Mouse (Mus musculus) lung, postnatal 0 days (tissue): ENCODE measurements around the gene Gm12216.

ENCODE experiments used
- CTCF ChIP-seq: IDR thresholded peaks from 2 replicates; pipeline ENCODE4 v1.5.1; 2016; ENCODE audit warnings: antibody characterized with exemption, mild to moderate bottlenecking
- EP300 ChIP-seq: IDR thresholded peaks from 2 replicates; pipeline ENCODE4 v1.6.1; 2016; ENCODE audit warnings: antibody characterized with exemption, mild to moderate bottlenecking, control low read depth

- TF ChIP-seq CTCF = no peak
- TF ChIP-seq EP300 = no peak
Measured at GRCm38 (mm10) chr11:53779808-53780207, 79.2 kb downstream of the Gm12216 start.
